Mouse (Mus musculus) liver, embryonic 13.5 days (tissue): ENCODE measurements around the gene Pdxk. TPM values are rescaled to one million over a fixed set of nuclear protein-coding genes. Genes with fewer than 3 reads are reported as not detected.

Experiments used
- ATAC-seq: fragments of 200-750 bp; cut with Nextera tagmentation; 2 replicates; pipeline ENCODE4 v1.8.0; 2017; ENCODE audit warnings: low read depth, mild to moderate bottlenecking, moderate number of reproducible peaks, moderate library complexity
- DNase-seq: peaks from one replicate; pipeline ENCODE4 v3.0.0; 2022
- H3K27ac ChIP-seq: fragments of 300-500 bp; sonication (generic); 2 replicates; pipeline ENCODE4 v1.5.1; 2015; ENCODE audit warnings: moderate library complexity, mild to moderate bottlenecking, inconsistent platforms
- H3K27me3 ChIP-seq: fragments of 300-500 bp; sonication (generic); 2 replicates; pipeline ENCODE4 v1.6.1; 2015; ENCODE audit warnings: mild to moderate bottlenecking, inconsistent platforms
- H3K36me3 ChIP-seq: fragments of 300-500 bp; sonication (generic); 2 replicates; pipeline ENCODE4 v1.6.1; 2015; ENCODE audit warnings: mild to moderate bottlenecking, inconsistent platforms
- H3K4me1 ChIP-seq: fragments of 300-500 bp; sonication (generic); replicated peaks from 2 replicates; pipeline ENCODE4 v1.6.1; 2015; ENCODE audit warnings: inconsistent platforms
- H3K4me2 ChIP-seq: fragments of 300-500 bp; sonication (generic); 2 replicates; pipeline ENCODE4 v1.6.1; 2015; ENCODE audit warnings: inconsistent platforms, mild to moderate bottlenecking, moderate library complexity
- H3K4me3 ChIP-seq: fragments of 300-500 bp; sonication (generic); replicated peaks from 2 replicates; pipeline ENCODE4 v1.5.1; 2015; ENCODE audit warnings: mild to moderate bottlenecking, inconsistent platforms
- H3K9ac ChIP-seq: fragments of 300-500 bp; sonication (generic); 2 replicates; pipeline ENCODE4 v1.6.1; 2015; ENCODE audit warnings: mild to moderate bottlenecking, inconsistent platforms
- H3K9me3 ChIP-seq: fragments of 300-500 bp; sonication (generic); replicated peaks from 2 replicates; pipeline ENCODE4 v1.6.1; 2016; ENCODE audit warnings: inconsistent platforms
- WGBS: fragments of 180-500 bp; shearing (Covaris S2); methylation state at CpG from one replicate; pipeline ENCODE4 v1.1.7; 2015; ENCODE audit not compliant: insufficient replicate concordance; 5-methylcytosine and 5-hydroxymethylcytosine counted together
- microRNA-seq: library from miRNA; unstranded; fragments of <30 nt; microRNA quantifications from one replicate; pipeline ENCODE4, GENCODE M21; 2016
- polyA plus RNA-seq: library from polyadenylated mRNA; unstranded; fragments of >200 nt; fragmentation: Nextera tagmentation; extraction: Ambion mirVana; gene quantifications from 2 replicates; pipeline ENCODE4 v1.2.1, GENCODE M21; 2015

The Pdxk gene
- polyA plus RNA-seq, 1 experiment from 2014 or later: 5.8 TPM

GRCm38 (mm10) chr10:78396625-78396885 is 68.2 kb downstream of the Pdxk start:
- Histone ChIP-seq H3K4me1 (peaks cover 43% of the 10 kb centered on the region), H3K27me3 (peaks cover 10% of the 10 kb centered on the region), H3K9ac (no peak overlapping the region), H3K4me3 (no peak overlapping the region), H3K4me2 (no peak overlapping the region), H3K9me3 (no peaks in the 10 kb centered on the region), H3K27ac (no peak overlapping the region), H3K36me3 (peaks cover 21% of the 10 kb centered on the region)
- DNase-seq (no peak), ATAC-seq (no peak)
- WGBS: 53% methylated on average over 4 of the region's 4 CpGs

GRCm38 (mm10) chr10:78395819-78396624 is 68.8 kb downstream of the Pdxk start:
- peaks cover 16% of the 10 kb centered on the region for H3K36me3 ChIP-seq
- no peak overlapping the region for H3K9ac ChIP-seq
- 12% methylated on average over 17 of the region's 17 CpGs for WGBS
- H3K9me3 ChIP-seq: no peaks in the 10 kb centered on the region
- H3K4me3 ChIP-seq: no peak overlapping the region
- H3K27me3 ChIP-seq: peaks cover 15% of the 10 kb centered on the region
- H3K4me2 ChIP-seq: no peak overlapping the region
- H3K4me1 ChIP-seq: peaks cover 38% of the 10 kb centered on the region
- no peak overlapping the region for H3K27ac ChIP-seq
- no peak for ATAC-seq
- peak; percentile 81 for DNase-seq

- Histone ChIP-seq H3K27me3 (peaks cover 22% of the 10 kb centered on the region), H3K4me1 (peaks cover 32% of the 10 kb centered on the region), H3K9ac (no peak overlapping the region), H3K9me3 (no peaks in the 10 kb centered on the region), H3K36me3 (peaks cover 10% of the 10 kb centered on the region), H3K4me2 (no peak overlapping the region), H3K27ac (no peak overlapping the region), H3K4me3 (no peak overlapping the region)
- no peak for DNase-seq
- no peak for ATAC-seq
- WGBS: 72% methylated on average over 3 of the region's 3 CpGs
Observed at GRCm38 (mm10) chr10:78395377-78395776, 69.4 kb downstream of the Pdxk start.

- 2% methylated on average over 18 of the region's 18 CpGs for WGBS
- H3K4me1 ChIP-seq: peaks cover 11% of the 10 kb centered on the region; the same call in 1 of the 2 replicates
- no peaks in the 10 kb centered on the region for H3K36me3 ChIP-seq
- no peak overlapping the region for H3K9ac ChIP-seq
- no peaks in the 10 kb centered on the region for H3K9me3 ChIP-seq
- ATAC-seq (peak; percentile 33; the same call in 1 of the 2 replicates), DNase-seq (peak; percentile 60)
- no peak overlapping the region for H3K27ac ChIP-seq
- no peak overlapping the region for H3K4me3 ChIP-seq
- no peak overlapping the region for H3K4me2 ChIP-seq
- H3K27me3 ChIP-seq: peaks cover 48% of the 10 kb centered on the region
Observed at GRCm38 (mm10) chr10:78392072-78392471, 72.7 kb downstream of the Pdxk start.

- no peak for ATAC-seq
- Histone ChIP-seq H3K36me3 (no peaks in the 10 kb centered on the region), H3K4me1 (peaks cover 11% of the 10 kb centered on the region; the same call in 1 of the 2 replicates), H3K27me3 (peaks cover 48% of the 10 kb centered on the region), H3K27ac (no peak overlapping the region), H3K4me2 (no peak overlapping the region), H3K9me3 (no peaks in the 10 kb centered on the region), H3K9ac (no peak overlapping the region), H3K4me3 (no peak overlapping the region)
- DNase-seq: no peak
- WGBS: 26% methylated on average over 4 of the region's 4 CpGs
Observed at GRCm38 (mm10) chr10:78390982-78391470, 73.7 kb downstream of the Pdxk start.

GRCm38 (mm10) chr10:78388216-78388980 is 76.4 kb downstream of the Pdxk start:
- DNase-seq (no peak), ATAC-seq (no peak)
- Histone ChIP-seq H3K4me3 (no peak overlapping the region), H3K9ac (no peak overlapping the region), H3K4me1 (peaks cover 11% of the 10 kb centered on the region; the same call in 1 of the 2 replicates), H3K9me3 (no peaks in the 10 kb centered on the region), H3K4me2 (no peak overlapping the region), H3K27me3 (peaks cover 48% of the 10 kb centered on the region), H3K27ac (no peak overlapping the region), H3K36me3 (no peaks in the 10 kb centered on the region)
- WGBS: 58% methylated on average over 20 of the region's 20 CpGs

Small RNA genes within 50 kb of the gene (microRNA-seq; reads per million reads assigned to microRNA genes)
- gene Mir6410 (not detected), gene Mir6907 (not detected), gene Mir6908 (0.88 reads per million)

Other genes with a start within 250 kb of the Pdxk start
- 15.6 and 15.8 TPM in 2 replicates for gene Trappc10, start 220.3 kb downstream of the Pdxk start, polyA plus RNA-seq
- 18.1 and 19.5 TPM in 2 replicates for gene Agpat3, start 112.5 kb downstream of the Pdxk start, polyA plus RNA-seq
- 160 and 177 TPM in 2 replicates for gene Rrp1, start 51.9 kb downstream of the Pdxk start, polyA plus RNA-seq
- 97.6 and 107 TPM in 2 replicates for gene Cstb, start 39.3 kb downstream of the Pdxk start, polyA plus RNA-seq
- not detected in 2 replicates for gene Olfr1358, start 52.5 kb upstream of the Pdxk start, polyA plus RNA-seq
- 16.7 and 17.4 TPM in 2 replicates for gene Ilvbl, start 109.4 kb upstream of the Pdxk start, polyA plus RNA-seq
- 1.8 TPM in 2 replicates for gene Syde1, start 127.0 kb upstream of the Pdxk start, polyA plus RNA-seq
- not detected in 2 replicates for gene Olfr1357, start 153.1 kb upstream of the Pdxk start, polyA plus RNA-seq